Mouse (Mus musculus): ENCODE measurements around the gene Slc36a3. TPM values are rescaled to one million over a fixed set of nuclear protein-coding genes. Genes with fewer than 3 reads are reported as not detected.

Slc36a3 gene
- polyA plus RNA-seq, 1 experiment from 2014 or later = not detected

GRCm38 (mm10) chr11:55109521-55110300, 41.8 kb downstream of the Slc36a3 start:
- Histone ChIP-seq H3K9ac (ENCODE audit: low read depth, low read length) (no peak overlapping the region), H3K36me3 (ENCODE audit: control insufficient read depth, insufficient read depth, low read length) (no peaks in the 10 kb centered on the region), H3K4me2 (replicated peaks; ENCODE audit: low read depth, low read length) (no peak overlapping the region), H3K4me1 (replicated peaks; ENCODE audit: control insufficient read depth, insufficient read depth, low read length) (no peaks in the 10 kb centered on the region), H3K27me3 (ENCODE audit: control insufficient read depth, insufficient read depth, low read length) (no peaks in the 10 kb centered on the region), H3K9me3 (ENCODE audit: control insufficient read depth, low read length) (no peaks in the 10 kb centered on the region), H3K27ac (ENCODE audit: low read depth, low read length) (no peak overlapping the region), H3K4me3 (ENCODE audit: low read depth, low read length) (no peak overlapping the region)
- WGBS = 96% methylated on average over 7 of the region's 7 CpGs
- DNase-seq (ENCODE audit: low spot score) (no peak), ATAC-seq (ENCODE audit: low FRiP score) (no peak)

- Histone ChIP-seq H3K27ac (ENCODE audit: low read depth, low read length) (no peak overlapping the region), H3K9ac (ENCODE audit: low read depth, low read length) (no peak overlapping the region), H3K4me1 (replicated peaks; ENCODE audit: control insufficient read depth, insufficient read depth, low read length) (no peaks in the 10 kb centered on the region), H3K4me2 (replicated peaks; ENCODE audit: low read depth, low read length) (no peak overlapping the region), H3K4me3 (ENCODE audit: low read depth, low read length) (no peak overlapping the region), H3K9me3 (ENCODE audit: control insufficient read depth, low read length) (no peaks in the 10 kb centered on the region), H3K27me3 (ENCODE audit: control insufficient read depth, insufficient read depth, low read length) (no peaks in the 10 kb centered on the region), H3K36me3 (ENCODE audit: control insufficient read depth, insufficient read depth, low read length) (no peaks in the 10 kb centered on the region)
- DNase-seq (ENCODE audit: low spot score) (no peak), ATAC-seq (ENCODE audit: low FRiP score) (no peak)
- WGBS = 80% methylated on average over 1 of the region's 1 CpGs
Observed at GRCm38 (mm10) chr11:55106636-55107035, 44.9 kb downstream of the Slc36a3 start.

- no peaks in the 10 kb centered on the region for H3K36me3 ChIP-seq (ENCODE audit: control insufficient read depth, insufficient read depth, low read length)
- no peak overlapping the region for H3K9ac ChIP-seq (ENCODE audit: low read depth, low read length)
- H3K4me3 ChIP-seq (ENCODE audit: low read depth, low read length) = no peak overlapping the region
- no peaks in the 10 kb centered on the region for H3K9me3 ChIP-seq (ENCODE audit: control insufficient read depth, low read length)
- no peak overlapping the region for H3K4me2 ChIP-seq (replicated peaks; ENCODE audit: low read depth, low read length)
- DNase-seq (ENCODE audit: low spot score) (no peak), ATAC-seq (ENCODE audit: low FRiP score) (no peak)
- WGBS = 82% methylated on average over 4 of the region's 4 CpGs
- H3K27me3 ChIP-seq (ENCODE audit: control insufficient read depth, insufficient read depth, low read length) = no peaks in the 10 kb centered on the region
- no peaks in the 10 kb centered on the region for H3K4me1 ChIP-seq (replicated peaks; ENCODE audit: control insufficient read depth, insufficient read depth, low read length)
- H3K27ac ChIP-seq (ENCODE audit: low read depth, low read length) = no peak overlapping the region
Observed at GRCm38 (mm10) chr11:55105389-55105788, 46.1 kb downstream of the Slc36a3 start.

- Histone ChIP-seq H3K9me3 (ENCODE audit: control insufficient read depth, low read length) (no peaks in the 10 kb centered on the region), H3K4me2 (replicated peaks; ENCODE audit: low read depth, low read length) (no peak overlapping the region), H3K9ac (ENCODE audit: low read depth, low read length) (no peak overlapping the region), H3K36me3 (ENCODE audit: control insufficient read depth, insufficient read depth, low read length) (no peaks in the 10 kb centered on the region), H3K4me3 (ENCODE audit: low read depth, low read length) (no peak overlapping the region), H3K27ac (ENCODE audit: low read depth, low read length) (no peak overlapping the region), H3K27me3 (ENCODE audit: control insufficient read depth, insufficient read depth, low read length) (no peaks in the 10 kb centered on the region), H3K4me1 (replicated peaks; ENCODE audit: control insufficient read depth, insufficient read depth, low read length) (0 out of 2 replicates have a peak, but pooled peaks cover 2% of the 10 kb centered on the region)
- no peak for DNase-seq (ENCODE audit: low spot score)
- no peak for ATAC-seq (ENCODE audit: low FRiP score)
- 73% methylated on average over 3 of the region's 3 CpGs for WGBS
Observed at GRCm38 (mm10) chr11:55103229-55103628, 48.3 kb downstream of the Slc36a3 start.

- H3K4me1 ChIP-seq (replicated peaks; ENCODE audit: control insufficient read depth, insufficient read depth, low read length) = 0 out of 2 replicates have a peak, but pooled peaks cover 2% of the 10 kb centered on the region
- no peak overlapping the region for H3K4me3 ChIP-seq (ENCODE audit: low read depth, low read length)
- WGBS = 84% methylated on average over 3 of the region's 3 CpGs
- no peak overlapping the region for H3K27ac ChIP-seq (ENCODE audit: low read depth, low read length)
- H3K36me3 ChIP-seq (ENCODE audit: control insufficient read depth, insufficient read depth, low read length) = no peaks in the 10 kb centered on the region
- H3K9me3 ChIP-seq (ENCODE audit: control insufficient read depth, low read length) = no peaks in the 10 kb centered on the region
- no peak overlapping the region for H3K4me2 ChIP-seq (replicated peaks; ENCODE audit: low read depth, low read length)
- ATAC-seq (ENCODE audit: low FRiP score) = no peak
- H3K27me3 ChIP-seq (ENCODE audit: control insufficient read depth, insufficient read depth, low read length) = no peaks in the 10 kb centered on the region
- no peak for DNase-seq (ENCODE audit: low spot score)
- H3K9ac ChIP-seq (ENCODE audit: low read depth, low read length) = no peak overlapping the region
Observed at GRCm38 (mm10) chr11:55102015-55102414, 49.5 kb downstream of the Slc36a3 start.

GRCm38 (mm10) chr11:55099868-55100267, 51.6 kb downstream of the Slc36a3 start:
- Histone ChIP-seq H3K9me3 (ENCODE audit: control insufficient read depth, low read length) (no peaks in the 10 kb centered on the region), H3K36me3 (ENCODE audit: control insufficient read depth, insufficient read depth, low read length) (no peaks in the 10 kb centered on the region), H3K27ac (ENCODE audit: low read depth, low read length) (no peak overlapping the region), H3K9ac (ENCODE audit: low read depth, low read length) (no peak overlapping the region), H3K4me1 (replicated peaks; ENCODE audit: control insufficient read depth, insufficient read depth, low read length) (0 out of 2 replicates have a peak, but pooled peaks cover 2% of the 10 kb centered on the region), H3K27me3 (ENCODE audit: control insufficient read depth, insufficient read depth, low read length) (no peaks in the 10 kb centered on the region), H3K4me2 (replicated peaks; ENCODE audit: low read depth, low read length) (no peak overlapping the region), H3K4me3 (ENCODE audit: low read depth, low read length) (no peak overlapping the region)
- DNase-seq (ENCODE audit: low spot score) (peak; percentile 34), ATAC-seq (ENCODE audit: low FRiP score) (no peak)
- WGBS = 49% methylated on average over 4 of the region's 4 CpGs

GRCm38 (mm10) chr11:55099019-55099771, 52.3 kb downstream of the Slc36a3 start:
- H3K4me3 ChIP-seq (ENCODE audit: low read depth, low read length) = no peak overlapping the region
- no peak overlapping the region for H3K4me2 ChIP-seq (replicated peaks; ENCODE audit: low read depth, low read length)
- H3K4me1 ChIP-seq (replicated peaks; ENCODE audit: control insufficient read depth, insufficient read depth, low read length) = 0 out of 2 replicates have a peak, but pooled peaks cover 2% of the 10 kb centered on the region
- 90% methylated on average over 8 of the region's 8 CpGs for WGBS
- no peaks in the 10 kb centered on the region for H3K27me3 ChIP-seq (ENCODE audit: control insufficient read depth, insufficient read depth, low read length)
- H3K9me3 ChIP-seq (ENCODE audit: control insufficient read depth, low read length) = no peaks in the 10 kb centered on the region
- ATAC-seq (ENCODE audit: low FRiP score) = no peak
- H3K27ac ChIP-seq (ENCODE audit: low read depth, low read length) = no peak overlapping the region
- no peak for DNase-seq (ENCODE audit: low spot score)
- H3K9ac ChIP-seq (ENCODE audit: low read depth, low read length) = no peak overlapping the region
- H3K36me3 ChIP-seq (ENCODE audit: control insufficient read depth, insufficient read depth, low read length) = no peaks in the 10 kb centered on the region

- Histone ChIP-seq H3K27ac (ENCODE audit: low read depth, low read length) (no peak overlapping the region), H3K4me3 (ENCODE audit: low read depth, low read length) (peak overlapping the region; percentile 36), H3K9me3 (ENCODE audit: control insufficient read depth, low read length) (no peaks in the 10 kb centered on the region), H3K4me2 (replicated peaks; ENCODE audit: low read depth, low read length) (peak overlapping the region; percentile 45), H3K27me3 (ENCODE audit: control insufficient read depth, insufficient read depth, low read length) (no peaks in the 10 kb centered on the region), H3K4me1 (replicated peaks; ENCODE audit: control insufficient read depth, insufficient read depth, low read length) (0 out of 2 replicates have a peak, but pooled peaks cover 2% of the 10 kb centered on the region), H3K36me3 (ENCODE audit: control insufficient read depth, insufficient read depth, low read length) (no peaks in the 10 kb centered on the region), H3K9ac (ENCODE audit: low read depth, low read length) (peak overlapping the region; percentile 55; the same call in 1 of the 2 replicates)
- WGBS = 16% methylated on average over 23 of the region's 24 CpGs
- DNase-seq (ENCODE audit: low spot score) (no peak), ATAC-seq (ENCODE audit: low FRiP score) (no peak)
Observed at GRCm38 (mm10) chr11:55098189-55098915, 53.2 kb downstream of the Slc36a3 start.

All from hindbrain, embryonic 11.5 days (tissue).